Mouse (Mus musculus) heart, adult 2 months (tissue): ENCODE data around the gene Snip1. TPM values are rescaled to one million over a fixed set of nuclear protein-coding genes. Genes with fewer than 3 reads are reported as not detected.

ENCODE experiments used
- DNase-seq, 2 experiments: peaks; one replicate each; pipeline ENCODE4 v3.0.0; 2021
- H3K27ac ChIP-seq: fragments of 200-600 bp; 2 replicates; pipeline ENCODE4 v1.8.1; 2022
- H3K27me3 ChIP-seq: fragments of 200-500 bp; 2 replicates; pipeline ENCODE4 v1.6.1; 2012; ENCODE audit warnings: mild to moderate bottlenecking, low read length, inconsistent platforms, mixed read lengths; ENCODE audit not compliant: control insufficient read depth, insufficient read depth
- H3K36me3 ChIP-seq: fragments of 200-500 bp; 2 replicates; pipeline ENCODE4 v1.6.1; 2012; ENCODE audit warnings: low read length, inconsistent platforms; ENCODE audit not compliant: control insufficient read depth, insufficient read depth
- H3K4me1 ChIP-seq: fragments of 200-500 bp; 2 replicates; pipeline ENCODE4 v1.6.1; 2011; ENCODE audit warnings: low read length; ENCODE audit not compliant: control insufficient read depth, insufficient read depth
- H3K4me3 ChIP-seq: fragments of 200-600 bp; 2 replicates; pipeline ENCODE4 v1.8.1; 2022
- H3K79me2 ChIP-seq: fragments of 200-500 bp; replicated peaks from 2 replicates; pipeline ENCODE4 v1.6.1; 2012; ENCODE audit warnings: mild to moderate bottlenecking, inconsistent platforms, low read length, moderate library complexity, mixed read lengths; ENCODE audit not compliant: control insufficient read depth, insufficient read depth
- H3K9ac ChIP-seq: fragments of 200-500 bp; 2 replicates; pipeline ENCODE4 v1.6.1; 2012; ENCODE audit warnings: low read depth, mild to moderate bottlenecking, control low read depth, inconsistent platforms, low read length, mixed read lengths
- CTCF ChIP-seq: fragments of 200-600 bp; IDR thresholded peaks from 2 replicates; pipeline ENCODE4 v1.8.1; 2022; ENCODE audit warnings: antibody characterized with exemption, mild to moderate bottlenecking, moderate library complexity
- EP300 ChIP-seq: fragments of 200-500 bp; IDR thresholded peaks from 2 replicates; pipeline ENCODE4 v1.6.1; 2011; ENCODE audit warnings: low read depth, low read length, control low read depth; ENCODE audit not compliant: insufficient read depth
- POLR2A ChIP-seq: fragments of 200-500 bp; IDR thresholded peaks from 2 replicates; pipeline ENCODE4 v1.6.1; 2011; ENCODE audit warnings: mild to moderate bottlenecking, low read depth, low read length, control low read depth; ENCODE audit not compliant: insufficient read depth
- WGBS: fragments of 180-500 bp; shearing (Covaris S2); methylation state at CpG from one replicate; pipeline ENCODE4 v1.1.7; 2018; 5-methylcytosine and 5-hydroxymethylcytosine counted together
- intact Hi-C: fragments of 180-260 bp; cut with DNase I; formaldehyde crosslinking; loops from one replicate; pipeline ENCODE4 v1.15.1; 2025
- polyA plus RNA-seq: library from polyadenylated mRNA; depleted of rRNA; stranded (reverse); fragments of >200 nt; gene quantifications from 2 replicates; pipeline ENCODE4 v1.2.3, GENCODE M21; 2012
- total RNA-seq, 2 experiments: library from RNA; stranded (reverse); gene quantifications; 2 replicates each; pipeline ENCODE4 v1.2.3; 2021

The Snip1 gene
- total and polyA plus RNA-seq, 3 experiments: 4.4 to 7.5 (median 7.4) TPM

DNA sequence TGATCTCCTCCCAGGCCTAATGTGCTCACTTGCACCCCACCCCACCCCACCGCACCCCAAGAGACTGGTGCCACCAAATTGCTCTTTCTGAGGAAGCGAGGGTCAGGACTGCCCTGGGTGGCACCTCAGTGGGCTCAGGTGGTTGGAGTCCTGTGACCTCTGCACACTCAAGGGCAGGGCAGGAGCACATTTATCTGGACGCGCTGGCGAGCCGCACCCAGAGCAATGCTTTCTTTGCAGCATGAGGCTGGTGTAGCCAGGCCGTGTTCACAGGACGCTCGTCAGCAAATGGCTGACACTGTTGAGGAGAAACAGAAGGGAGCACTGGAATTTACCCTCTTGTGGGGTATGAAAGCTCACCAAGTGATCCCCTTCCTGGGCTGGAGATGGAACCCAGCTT is 38.9 kb downstream of the Snip1 start:
- no peaks in the 10 kb centered on the region for H3K79me2 ChIP-seq
- intact Hi-C loops: no loop called here
- H3K4me3 ChIP-seq: no peak overlapping the region
- no peaks in the 10 kb centered on the region for H3K4me1 ChIP-seq
- H3K9ac ChIP-seq: no peak overlapping the region
- 81% methylated on average over 9 of the region's 9 CpGs for WGBS
- H3K36me3 ChIP-seq: no peaks in the 10 kb centered on the region
- TF ChIP-seq POLR2A: no peak
- TF ChIP-seq EP300: no peak
- no peak overlapping the region for H3K27ac ChIP-seq
- no peak for DNase-seq
- no peaks in the 10 kb centered on the region for H3K27me3 ChIP-seq

DNA sequence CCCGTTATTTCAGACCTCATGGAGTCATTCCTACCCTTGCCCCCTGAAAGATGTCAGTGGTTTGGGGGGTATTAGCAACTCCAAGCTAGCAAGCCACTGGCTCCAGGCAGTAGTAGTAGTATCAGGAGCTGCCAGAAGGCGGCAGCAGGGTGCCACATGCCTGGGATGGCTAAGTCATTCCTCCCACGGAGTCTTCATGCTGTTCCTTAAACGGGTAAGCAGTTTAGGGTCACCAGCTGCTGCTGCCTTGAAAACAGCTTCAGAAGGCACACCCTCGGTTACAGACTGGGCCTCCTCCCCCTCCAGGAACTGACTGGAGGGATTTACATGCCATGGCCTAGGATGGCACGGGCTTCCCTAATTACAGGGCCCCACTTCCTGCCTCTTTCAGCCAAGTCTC is 48.2 kb downstream of the Snip1 start:
- Histone ChIP-seq H3K27ac (peak overlapping the region; percentile 47), H3K36me3 (no peaks in the 10 kb centered on the region), H3K27me3 (no peaks in the 10 kb centered on the region), H3K9ac (no peak overlapping the region), H3K4me3 (no peak overlapping the region), H3K4me1 (peaks cover 6% of the 10 kb centered on the region), H3K79me2 (no peaks in the 10 kb centered on the region)
- DNase-seq: peak; percentile 84 to 90
- intact Hi-C loops: no loop called here
- TF ChIP-seq EP300 (peak; percentile 39; the same call in 1 of the 2 replicates), CTCF (peak; percentile 95), POLR2A (no peak)
- 12% methylated on average over 6 of the region's 6 CpGs for WGBS

DNA sequence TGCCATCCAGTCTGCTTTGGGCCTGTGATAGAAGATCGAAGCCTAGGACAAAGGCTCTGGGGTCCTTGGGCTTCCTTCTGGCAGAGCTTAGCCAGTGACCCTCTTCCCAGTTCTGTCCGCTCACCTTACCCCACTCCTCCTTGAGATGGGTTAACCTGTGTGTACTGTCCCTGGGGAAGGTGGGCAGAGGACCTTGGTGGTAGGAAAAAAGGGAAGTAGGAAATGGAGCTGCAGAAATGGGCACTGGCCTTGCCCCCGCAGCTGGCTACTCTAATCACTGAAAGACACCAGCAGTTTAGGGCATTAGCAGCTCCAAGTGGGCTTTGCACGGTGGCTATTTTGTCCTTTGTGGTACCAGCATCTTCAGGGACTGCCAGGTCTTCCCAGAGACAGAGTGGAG is 48.6 kb downstream of the Snip1 start:
- no peak for TF ChIP-seq EP300
- no peaks in the 10 kb centered on the region for H3K79me2 ChIP-seq
- WGBS: 73% methylated on average over 4 of the region's 4 CpGs
- H3K36me3 ChIP-seq: no peaks in the 10 kb centered on the region
- no peak overlapping the region for H3K4me3 ChIP-seq
- peak overlapping the region; percentile 47 for H3K27ac ChIP-seq
- H3K4me1 ChIP-seq: peaks cover 6% of the 10 kb centered on the region
- DNase-seq: no peak
- no peaks in the 10 kb centered on the region for H3K27me3 ChIP-seq
- intact Hi-C loops: no loop called here
- no peak overlapping the region for H3K9ac ChIP-seq

DNA sequence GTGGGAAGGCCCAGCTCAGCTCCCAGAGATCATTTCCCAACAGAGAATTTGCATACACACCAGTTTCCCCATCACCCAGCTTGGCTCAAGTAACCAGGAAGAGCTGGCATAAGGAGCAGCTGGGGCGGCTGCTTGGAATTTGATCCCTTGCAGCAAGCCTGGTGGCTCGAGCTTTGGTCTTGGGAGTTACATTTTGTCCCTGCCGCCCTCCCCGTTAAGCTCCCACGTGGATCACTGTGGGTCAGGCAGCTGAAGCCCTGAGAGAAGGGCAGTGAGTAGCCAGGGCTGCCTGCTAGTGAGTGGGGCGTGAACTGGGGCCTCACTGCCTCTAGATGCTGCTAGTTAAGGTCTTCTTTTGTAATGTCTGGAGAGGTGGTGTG is 49.2 kb downstream of the Snip1 start:
- peak; percentile 45 to 47 for DNase-seq
- peaks cover 6% of the 10 kb centered on the region for H3K4me1 ChIP-seq
- no peaks in the 10 kb centered on the region for H3K79me2 ChIP-seq
- H3K27ac ChIP-seq: peak overlapping the region; percentile 51
- intact Hi-C loops: no loop called here
- no peak overlapping the region for H3K9ac ChIP-seq
- H3K27me3 ChIP-seq: no peaks in the 10 kb centered on the region
- TF ChIP-seq POLR2A: no peak
- no peak for TF ChIP-seq CTCF
- no peak for TF ChIP-seq EP300
- WGBS: 57% methylated on average over 6 of the region's 6 CpGs
- no peaks in the 10 kb centered on the region for H3K36me3 ChIP-seq
- H3K4me3 ChIP-seq: no peak overlapping the region

DNA sequence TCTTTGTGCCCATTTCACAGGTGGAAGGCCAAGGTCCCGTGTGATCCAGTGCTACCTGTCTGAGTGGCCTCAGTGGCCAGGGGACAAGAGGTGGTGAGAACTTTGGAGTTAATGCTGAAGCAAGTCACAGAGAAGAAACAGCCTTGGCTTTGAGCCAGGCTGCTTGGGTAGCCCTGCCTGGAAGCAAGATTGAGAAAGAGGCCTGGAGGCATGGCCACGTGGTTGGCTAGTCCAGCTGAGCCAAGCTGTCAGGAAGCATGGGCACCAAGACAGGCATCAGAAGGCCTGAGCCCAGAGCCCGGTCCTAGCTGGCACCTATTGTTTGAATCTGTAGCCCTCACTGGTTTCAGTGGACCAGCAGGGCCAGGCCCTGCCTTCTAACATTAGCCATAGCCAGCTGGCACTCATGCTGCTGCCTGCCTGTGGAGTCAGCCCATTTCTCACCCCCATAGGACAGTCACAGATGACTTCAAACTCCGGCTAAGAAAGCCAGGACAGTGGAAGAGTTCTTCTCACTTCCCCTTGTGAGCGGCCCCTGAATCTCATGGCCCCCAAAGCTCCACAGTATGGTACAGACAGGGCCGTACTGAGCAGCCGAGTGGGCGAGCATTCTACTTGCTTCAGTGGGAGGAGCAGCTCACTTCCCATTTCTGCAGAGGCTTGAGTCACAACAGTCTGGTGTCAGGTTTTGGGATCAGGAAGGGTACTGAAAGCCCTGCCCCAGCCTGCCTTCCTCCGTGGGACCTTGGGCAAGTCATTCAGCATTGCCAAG is 49.8 kb downstream of the Snip1 start:
- TF ChIP-seq POLR2A (0 out of 2 replicates have a peak, but pooled peaks have one; percentile 19), EP300 (no peak)
- no peaks in the 10 kb centered on the region for H3K27me3 ChIP-seq
- no peaks in the 10 kb centered on the region for H3K36me3 ChIP-seq
- intact Hi-C loops: no loop called here
- WGBS: 52% methylated on average over 9 of the region's 9 CpGs
- DNase-seq: peak; percentile 66 to 82
- H3K9ac ChIP-seq: no peak overlapping the region
- peaks cover 6% of the 10 kb centered on the region for H3K4me1 ChIP-seq
- no peaks in the 10 kb centered on the region for H3K79me2 ChIP-seq
- H3K27ac ChIP-seq: peak overlapping the region; percentile 51
- no peak overlapping the region for H3K4me3 ChIP-seq

DNA sequence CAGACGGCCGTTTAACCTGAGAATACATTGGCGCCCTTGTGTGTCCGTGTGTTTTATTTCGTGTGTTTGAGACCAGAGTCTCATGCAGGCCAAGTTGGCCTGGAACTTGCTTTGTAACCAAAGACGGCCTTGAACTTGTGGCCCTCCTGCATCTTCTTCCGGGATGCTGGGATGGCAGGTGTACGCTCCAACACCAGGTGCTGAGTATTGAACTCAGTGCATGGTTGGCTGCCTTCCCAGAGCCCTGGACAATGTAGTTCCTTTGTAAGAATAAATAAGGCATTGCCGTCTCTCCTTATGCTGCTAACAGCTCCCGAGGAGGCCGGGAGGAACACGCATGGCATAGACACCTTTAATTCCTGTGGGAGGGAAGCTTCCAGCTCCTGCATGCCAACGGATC is 50.5 kb downstream of the Snip1 start:
- no peaks in the 10 kb centered on the region for H3K79me2 ChIP-seq
- intact Hi-C loops: no loop called here

More for the DNA sequence above, 50.5 kb downstream of the Snip1 start:
- Histone ChIP-seq H3K27ac (no peak overlapping the region), H3K4me1 (peaks cover 7% of the 10 kb centered on the region), H3K27me3 (no peaks in the 10 kb centered on the region), H3K9ac (no peak overlapping the region), H3K36me3 (no peaks in the 10 kb centered on the region; the same call in 1 of the 2 replicates), H3K4me3 (no peak overlapping the region)
- TF ChIP-seq EP300: 0 out of 2 replicates have a peak, but pooled peaks have one; percentile 10
- TF ChIP-seq CTCF: no peak
- 55% methylated on average over 13 of the region's 13 CpGs for WGBS
- DNase-seq: no peak
